Mouse (Mus musculus) bone marrow macrophage, adult 2 months (primary cell): ENCODE data around the gene Ttl.

Experiments
- CTCF ChIP-seq: IDR thresholded peaks from 2 replicates; pipeline ENCODE4 v1.5.1; 2012; ENCODE audit warnings: low read depth, mild to moderate bottlenecking, low read length, moderate library complexity
- POLR2A ChIP-seq: IDR thresholded peaks from 2 replicates; pipeline ENCODE4 v1.6.1; 2012; ENCODE audit warnings: mild to moderate bottlenecking, low read depth, low read length, borderline replicate concordance

DNA sequence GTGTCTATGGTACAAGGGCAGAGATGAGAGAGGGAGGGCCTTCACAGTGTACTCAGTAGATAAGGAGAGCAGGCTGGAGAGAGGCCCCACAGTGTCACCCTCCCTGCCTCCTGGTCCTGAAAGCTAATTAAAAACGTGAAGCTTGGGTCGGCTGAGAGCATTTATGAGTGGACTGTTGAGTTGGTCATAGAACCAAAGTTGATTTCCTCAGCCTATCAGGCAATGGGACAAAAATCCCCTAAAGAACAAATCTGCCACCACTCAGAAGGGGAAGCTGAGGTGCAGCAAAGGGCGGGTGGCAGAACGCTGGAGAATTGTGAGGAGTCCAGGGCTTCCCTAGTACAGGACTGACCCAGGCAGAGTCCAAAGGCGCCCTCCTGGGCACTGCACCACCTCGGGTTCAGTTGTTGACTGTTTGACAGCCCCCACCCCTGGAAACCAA is 7.8 kb upstream of the Ttl start:
- TF ChIP-seq CTCF, result no peak
- no peak for TF ChIP-seq POLR2A
